Mouse (Mus musculus) neural tube, embryonic 14.5 days (tissue): Measurements from ENCODE around the gene Fbxw10. TPM values are rescaled to one million over a fixed set of nuclear protein-coding genes. Genes with fewer than 3 reads are reported as not detected.

Source experiments
- ATAC-seq: fragments of 200-750 bp; cut with Nextera tagmentation; 2 replicates; pipeline ENCODE4 v1.8.0; 2017; ENCODE audit warnings: low read depth, mild to moderate bottlenecking, moderate TSS enrichment, moderate library complexity
- H3K27ac ChIP-seq: fragments of 300-500 bp; sonication (generic); 2 replicates; pipeline ENCODE4 v1.5.1; 2014; ENCODE audit warnings: low read depth, mild to moderate bottlenecking, control low read depth, low read length, moderate library complexity, mixed read lengths
- H3K27me3 ChIP-seq: fragments of 300-500 bp; sonication (generic); 2 replicates; pipeline ENCODE4 v1.6.1; 2014; ENCODE audit warnings: low read length; ENCODE audit not compliant: control insufficient read depth, insufficient read depth
- H3K36me3 ChIP-seq: fragments of 300-500 bp; sonication (generic); 2 replicates; pipeline ENCODE4 v1.6.1; 2014; ENCODE audit warnings: low read length, mixed read lengths; ENCODE audit not compliant: control insufficient read depth, insufficient read depth
- H3K4me1 ChIP-seq: fragments of 300-500 bp; sonication (generic); 2 replicates; pipeline ENCODE4 v1.6.1; 2014; ENCODE audit warnings: low read length; ENCODE audit not compliant: control insufficient read depth, insufficient read depth
- H3K4me2 ChIP-seq: fragments of 300-500 bp; sonication (generic); 2 replicates; pipeline ENCODE4 v1.6.1; 2014; ENCODE audit warnings: mild to moderate bottlenecking, low read depth, low read length, control low read depth
- H3K4me3 ChIP-seq: fragments of 300-500 bp; sonication (generic); 2 replicates; pipeline ENCODE4 v1.5.1; 2014; ENCODE audit warnings: low read depth, low read length, control low read depth, mixed read lengths
- H3K9ac ChIP-seq: fragments of 300-500 bp; sonication (generic); replicated peaks from 2 replicates; pipeline ENCODE4 v1.6.1; 2014; ENCODE audit warnings: low read depth, mild to moderate bottlenecking, control low read depth, low read length, mixed read lengths
- H3K9me3 ChIP-seq: fragments of 300-500 bp; sonication (generic); 2 replicates; pipeline ENCODE4 v1.6.1; 2016; ENCODE audit warnings: low read length; ENCODE audit not compliant: control insufficient read depth
- WGBS: fragments of 180-500 bp; shearing (Covaris S2); extraction: QIAGEN DNeasy Blood & Tissue Kit; methylation state at CpG from one replicate; pipeline ENCODE4 v1.1.7; 2014; 5-methylcytosine and 5-hydroxymethylcytosine counted together
- polyA plus RNA-seq: library from polyadenylated mRNA; unstranded; fragments of >200 nt; fragmentation: Nextera tagmentation; extraction: Ambion mirVana; gene quantifications from 2 replicates; pipeline ENCODE4 v1.2.1, GENCODE M21; 2014

The Fbxw10 gene
- polyA plus RNA-seq, 1 experiment from 2014 or later, result 0.16 TPM

GRCm38 (mm10) chr11:62878728-62879127, 31.9 kb downstream of the Fbxw10 start:
- Histone ChIP-seq H3K4me3 (peak overlapping the region; percentile 77), H3K4me1 (no peaks in the 10 kb centered on the region), H3K4me2 (peak overlapping the region; percentile 57), H3K27me3 (no peaks in the 10 kb centered on the region), H3K27ac (no peak overlapping the region), H3K9ac (0 out of 2 replicates have a peak overlapping the region, but pooled peaks have one; percentile 1), H3K9me3 (no peaks in the 10 kb centered on the region), H3K36me3 (0 out of 2 replicates have a peak, but pooled peaks cover under 1% of the 10 kb centered on the region)
- ATAC-seq, result no peak
- WGBS, result 27% methylated on average over 9 of the region's 9 CpGs

GRCm38 (mm10) chr11:62879220-62880048, 32.6 kb downstream of the Fbxw10 start, which contains the start of gene Tvp23b:
Tvp23b (plus strand) TSS chr11:62879455.
- Histone ChIP-seq H3K27ac (peak within 1 kb of the TSS; percentile 84), H3K4me2 (peak within 1 kb of the TSS; percentile 57), H3K4me1 (no peaks in the 10 kb centered on the region), H3K9ac (peak within 1 kb of the TSS; percentile 86), H3K36me3 (0 out of 2 replicates have a peak, but pooled peaks cover 3% of the 10 kb centered on the region), H3K4me3 (peak within 1 kb of the TSS; percentile 77), H3K9me3 (no peaks in the 10 kb centered on the region), H3K27me3 (no peaks in the 10 kb centered on the region)
- ATAC-seq, result peak; percentile 98
- whole genome bisulfite sequencing, result 2% methylated on average over 55 of the region's 55 CpGs

GRCm38 (mm10) chr11:62883407-62883806, 36.5 kb downstream of the Fbxw10 start:
- ATAC-seq, result no peak
- Histone ChIP-seq H3K4me3 (no peak overlapping the region), H3K9ac (no peak overlapping the region), H3K27me3 (no peaks in the 10 kb centered on the region), H3K4me2 (no peak overlapping the region), H3K4me1 (no peaks in the 10 kb centered on the region), H3K36me3 (peaks cover 12% of the 10 kb centered on the region; the same call in 1 of the 2 replicates), H3K27ac (no peak overlapping the region), H3K9me3 (no peaks in the 10 kb centered on the region)
- 92% methylated on average over 8 of the region's 8 CpGs for WGBS

- 73% methylated on average over 5 of the region's 5 CpGs for WGBS
- H3K9ac ChIP-seq, result no peak overlapping the region
- no peak for ATAC-seq
- no peaks in the 10 kb centered on the region for H3K27me3 ChIP-seq
- peaks cover 12% of the 10 kb centered on the region; the same call in 1 of the 2 replicates for H3K36me3 ChIP-seq
- H3K9me3 ChIP-seq, result no peaks in the 10 kb centered on the region
- H3K27ac ChIP-seq, result no peak overlapping the region
- H3K4me3 ChIP-seq, result no peak overlapping the region
- H3K4me2 ChIP-seq, result no peak overlapping the region
- no peaks in the 10 kb centered on the region for H3K4me1 ChIP-seq
These were observed 38.5 kb downstream of the Fbxw10 start for GRCm38 (mm10) chr11:62885323-62885722.

GRCm38 (mm10) chr11:62890796-62891195, 43.9 kb downstream of the Fbxw10 start:
- H3K9ac ChIP-seq, result no peak overlapping the region
- no peak overlapping the region for H3K27ac ChIP-seq
- 90% methylated on average over 4 of the region's 4 CpGs for WGBS
- H3K4me1 ChIP-seq, result no peaks in the 10 kb centered on the region
- H3K36me3 ChIP-seq, result peaks cover 18% of the 10 kb centered on the region; the same call in 1 of the 2 replicates
- no peak overlapping the region for H3K4me3 ChIP-seq
- H3K4me2 ChIP-seq, result no peak overlapping the region
- H3K9me3 ChIP-seq, result no peaks in the 10 kb centered on the region
- no peak for ATAC-seq
- H3K27me3 ChIP-seq, result no peaks in the 10 kb centered on the region

- Histone ChIP-seq H3K4me2 (no peak overlapping the region), H3K4me1 (no peaks in the 10 kb centered on the region), H3K36me3 (peaks cover 15% of the 10 kb centered on the region; the same call in 1 of the 2 replicates), H3K9ac (no peak overlapping the region), H3K27ac (no peak overlapping the region), H3K27me3 (no peaks in the 10 kb centered on the region), H3K9me3 (no peaks in the 10 kb centered on the region), H3K4me3 (no peak overlapping the region)
- ATAC-seq, result no peak
- WGBS, result 93% methylated on average over 11 of the region's 11 CpGs
These were observed 44.9 kb downstream of the Fbxw10 start for GRCm38 (mm10) chr11:62891763-62892162.

GRCm38 (mm10) chr11:62901699-62902323, 54.9 kb downstream of the Fbxw10 start:
- WGBS, result 35% methylated on average over 12 of the region's 12 CpGs
- ATAC-seq, result peak; percentile 61; the same call in 1 of the 2 replicates

GRCm38 (mm10) chr11:62903871-62904495, 57.1 kb downstream of the Fbxw10 start:
- Histone ChIP-seq H3K36me3 (no peaks in the 10 kb centered on the region), H3K27me3 (no peaks in the 10 kb centered on the region), H3K4me3 (no peak overlapping the region), H3K9ac (no peak overlapping the region), H3K4me1 (no peaks in the 10 kb centered on the region), H3K9me3 (no peaks in the 10 kb centered on the region), H3K27ac (no peak overlapping the region), H3K4me2 (no peak overlapping the region)
- WGBS, result 71% methylated on average over 6 of the region's 6 CpGs
- no peak for ATAC-seq

More at GRCm38 (mm10) chr11:62901699-62902323, 54.9 kb downstream of the Fbxw10 start:
- Histone ChIP-seq H3K27ac (no peak overlapping the region), H3K9me3 (no peaks in the 10 kb centered on the region), H3K27me3 (no peaks in the 10 kb centered on the region), H3K4me3 (no peak overlapping the region), H3K9ac (no peak overlapping the region), H3K4me2 (no peak overlapping the region), H3K36me3 (no peaks in the 10 kb centered on the region), H3K4me1 (no peaks in the 10 kb centered on the region)
